Mouse (Mus musculus): ENCODE measurements around the gene Tmem50b. TPM values are rescaled to one million over a fixed set of nuclear protein-coding genes. Genes with fewer than 3 reads are reported as not detected.
A peak's percentile ranks its signal among the peaks of the same experiment; 100 is the strongest.

Gene Tmem50b
- total RNA-seq, 2 experiments from 2014 or later: 65.1 to 65.2 TPM

GRCm38 (mm10) chr16:91614552-91614951, 17.0 kb upstream of the Tmem50b start:
- intact Hi-C loops (cut with DNase I): no loop called here
- no peak for DNase-seq

- intact Hi-C loops (cut with DNase I): no loop called here
These were observed 14.9 kb upstream of the Tmem50b start for GRCm38 (mm10) chr16:91612525-91612924.

GRCm38 (mm10) chr16:91611248-91611647, 13.6 kb upstream of the Tmem50b start:
- no peak for DNase-seq
- intact Hi-C loops (cut with DNase I): no loop called here

More at GRCm38 (mm10) chr16:91612525-91612924, 14.9 kb upstream of the Tmem50b start:
- DNase-seq: no peak

GRCm38 (mm10) chr16:91609501-91610245, 12.1 kb upstream of the Tmem50b start:
- intact Hi-C loops (cut with DNase I): no loop called here
- peak; percentile 57 to 72 for DNase-seq

- intact Hi-C loops (cut with DNase I): no loop called here
- DNase-seq: no peak
These were observed 9.4 kb upstream of the Tmem50b start for GRCm38 (mm10) chr16:91606958-91607357.

GRCm38 (mm10) chr16:91605156-91605555, 7.6 kb upstream of the Tmem50b start:
- DNase-seq: peak; percentile 40 to 61
- intact Hi-C loops (cut with DNase I): no loop called here

GRCm38 (mm10) chr16:91601693-91602092, 4.1 kb upstream of the Tmem50b start:
- no peak for DNase-seq
- intact Hi-C loops (cut with DNase I): no loop called here

- DNase-seq: no peak
- intact Hi-C loops (cut with DNase I): no loop called here
These were observed 3.5 kb upstream of the Tmem50b start for GRCm38 (mm10) chr16:91601081-91601480.

- no peak for DNase-seq
- intact Hi-C loops (cut with DNase I): no loop called here
These were observed 1.6 kb upstream of the Tmem50b start for GRCm38 (mm10) chr16:91599242-91599641.

- no peak for DNase-seq
- intact Hi-C loops (cut with DNase I): no loop called here
These were observed 575 bp downstream of the Tmem50b start for GRCm38 (mm10) chr16:91596779-91597671.

GRCm38 (mm10) chr16:91596397-91596778, 1.2 kb downstream of the Tmem50b start:
- intact Hi-C loops (cut with DNase I): no loop called here
- DNase-seq: no peak

- intact Hi-C loops (cut with DNase I): no loop called here
- peak; percentile 42 to 52 for DNase-seq
These were observed 2.5 kb downstream of the Tmem50b start for GRCm38 (mm10) chr16:91595076-91595475.

- DNase-seq: no peak
- intact Hi-C loops (cut with DNase I): no loop called here
These were observed 4.3 kb downstream of the Tmem50b start for GRCm38 (mm10) chr16:91593262-91593661.

GRCm38 (mm10) chr16:91592162-91592561, 5.4 kb downstream of the Tmem50b start:
- intact Hi-C loops (cut with DNase I): no loop called here

GRCm38 (mm10) chr16:91588703-91589102, 8.9 kb downstream of the Tmem50b start:
- no peak for DNase-seq
- intact Hi-C loops (cut with DNase I): no loop called here

More at GRCm38 (mm10) chr16:91592162-91592561, 5.4 kb downstream of the Tmem50b start:
- DNase-seq: no peak

GRCm38 (mm10) chr16:91587730-91588453, 9.7 kb downstream of the Tmem50b start:
- intact Hi-C loops (cut with DNase I): no loop called here
- DNase-seq: no peak

- DNase-seq: no peak
- intact Hi-C loops (cut with DNase I): no loop called here
These were observed 11.4 kb downstream of the Tmem50b start for GRCm38 (mm10) chr16:91586244-91586643.

- no peak for DNase-seq
- intact Hi-C loops (cut with DNase I): no loop called here
These were observed 12.0 kb downstream of the Tmem50b start for GRCm38 (mm10) chr16:91585617-91586016.

- peak; percentile 26 to 57 for DNase-seq
- intact Hi-C loops (cut with DNase I): no loop called here
These were observed 15.3 kb downstream of the Tmem50b start for GRCm38 (mm10) chr16:91582307-91582706.

GRCm38 (mm10) chr16:91578980-91579720, 18.4 kb downstream of the Tmem50b start:
- no peak for DNase-seq
- intact Hi-C loops (cut with DNase I): no loop called here
